8 mouse cellular contexts compared by ENCODE assay signal in genomic region chr2:51973410-51973968, GRCm38 (mm10). TPM values are rescaled to one million over a fixed set of nuclear protein-coding genes. Genes with fewer than 3 reads are reported as not detected.
DNase-seq lines count a peak whose midpoint lies in the region; ATAC-seq lines count a peak whose summit lies in the region.

TSS of gene Nmi (minus strand) at chr2:51973494.

- intact Hi-C loops in gastrocnemius, postnatal 14 days (cut with DNase I; ENCODE audit: low total_unique reads), result no loop called here

- peak; percentile 16 to 21 for DNase-seq in spleen, postnatal 10 days (ENCODE audit: low spot score in 2 of 2)
- no peak for DNase-seq in spleen, postnatal 36 days (ENCODE audit: low spot score in 2 of 2)
- peak; percentile 38 for DNase-seq in cerebellum, adult 9-10 months
- DNase-seq in kidney, postnatal 4 days, result peak; percentile 8 to 35
- peak; percentile 34 for DNase-seq in midbrain, embryonic 14.5 days
- no peak for DNase-seq in gastrocnemius, postnatal 14 days
- no peak for DNase-seq in layer of hippocampus, postnatal 10 days (ENCODE audit: low spot score in 2 of 2)

- peak within 1 kb of the TSS; percentile 71 for H3K4me2 ChIP-seq in heart, embryonic 12.5 days
- peak within 1 kb of the TSS; percentile 87 for H3K4me2 ChIP-seq in midbrain, embryonic 14.5 days (ENCODE audit: low read length)

- peak within 1 kb of the TSS; percentile 77 for H3K9ac ChIP-seq in heart, embryonic 12.5 days
- peak within 1 kb of the TSS; percentile 54 for H3K9ac ChIP-seq in midbrain, embryonic 14.5 days (replicated peaks; ENCODE audit: low read length)

- WGBS in heart, embryonic 12.5 days, result 66% methylated on average over 9 of the region's 9 CpGs
- WGBS in midbrain, embryonic 14.5 days, result 77% methylated on average over 9 of the region's 9 CpGs

- peaks cover 8% of the 10 kb centered on the region; the same call in 1 of the 2 replicates for H3K4me1 ChIP-seq in heart, embryonic 12.5 days (replicated peaks)
- H3K4me1 ChIP-seq in midbrain, embryonic 14.5 days (ENCODE audit: control insufficient read depth, insufficient read depth, low read length), result 0 out of 2 replicates have a peak, but pooled peaks cover 3% of the 10 kb centered on the region

- H3K27me3 ChIP-seq in heart, embryonic 12.5 days (replicated peaks), result no peaks in the 10 kb centered on the region
- no peaks in the 10 kb centered on the region for H3K27me3 ChIP-seq in midbrain, embryonic 14.5 days (ENCODE audit: control insufficient read depth, insufficient read depth, low read length)

- ATAC-seq in heart, embryonic 12.5 days (ENCODE audit: insufficient number of reproducible peaks, low FRiP score), result peak; percentile 54; the same call in 1 of the 2 replicates
- no peak for ATAC-seq in midbrain, embryonic 14.5 days (ENCODE audit: low FRiP score, low TSS enrichment)

- H3K27ac ChIP-seq in heart, embryonic 12.5 days (ENCODE audit: poor library complexity, severe bottlenecking), result peak within 1 kb of the TSS; percentile 74
- H3K27ac ChIP-seq in midbrain, embryonic 14.5 days (replicated peaks; ENCODE audit: low read depth, low read length), result 0 out of 2 replicates have a peak within 1 kb of the TSS, but pooled peaks have one; percentile 37

- H3K36me3 ChIP-seq in heart, embryonic 12.5 days, result no peaks in the 10 kb centered on the region
- H3K36me3 ChIP-seq in midbrain, embryonic 14.5 days (ENCODE audit: control insufficient read depth, insufficient read depth, low read length), result no peaks in the 10 kb centered on the region

- H3K4me3 ChIP-seq in heart, embryonic 12.5 days, result peak within 1 kb of the TSS; percentile 76
- peak within 1 kb of the TSS; percentile 51 for H3K4me3 ChIP-seq in midbrain, embryonic 14.5 days (replicated peaks; ENCODE audit: low read depth, low read length)

- 0 out of 2 replicates have a peak, but pooled peaks cover 4% of the 10 kb centered on the region for H3K9me3 ChIP-seq in heart, embryonic 12.5 days (replicated peaks)
- no peaks in the 10 kb centered on the region for H3K9me3 ChIP-seq in midbrain, embryonic 14.5 days (ENCODE audit: control insufficient read depth, low read length)

RNA-seq across cellular contexts. Expression of gene Nmi, which starts in this region (rescaled TPM):
- 10.5 and 14.0 TPM in 2 replicates for polyA plus RNA-seq in heart, embryonic 12.5 days (2016; fragmentation: Nextera tagmentation; extraction: Ambion mirVana)
- 3.5 and 5.3 TPM in 2 replicates for polyA plus RNA-seq in midbrain, embryonic 14.5 days (2014; fragmentation: Nextera tagmentation; extraction: Ambion mirVana)
- 1 to 10 TPM; 3.4 to 4.3 TPM for total RNA-seq in gastrocnemius, postnatal 14 days (2021)
- total RNA-seq in layer of hippocampus, postnatal 10 days (2021), result 1 to 10 TPM; 3.0 to 4.4 TPM

Comparison
In these comparisons a context has a peak if more than half of its experiments do, and no peak if none do; other contexts are left out.
1. DNase-seq: peak in spleen, postnatal 10 days (2 of 2), cerebellum, adult 9-10 months (single experiment), kidney, postnatal 4 days (2 of 2) and midbrain, embryonic 14.5 days (single experiment); none in spleen, postnatal 36 days (0 of 2), gastrocnemius, postnatal 14 days (single experiment) and layer of hippocampus, postnatal 10 days (0 of 2).